Mouse (Mus musculus) layer of hippocampus, adult 9-11 months (tissue): Measurements from ENCODE around the gene Slc27a1.

Experiments used
- DNase-seq: peaks from one replicate; pipeline ENCODE4 v3.0.0; 2022

The Slc27a1 gene

GRCm38 (mm10) chr8:71558071-71558957 is 10.4 kb upstream of the Slc27a1 start, which contains the start of gene Tmem221:
TSS of gene Tmem221 (minus strand) at chr8:71558871.
- no peak for DNase-seq

- peak; percentile 79 for DNase-seq
Observed at GRCm38 (mm10) chr8:71558958-71559690, 9.6 kb upstream of the Slc27a1 start.

- no peak for DNase-seq
Observed at GRCm38 (mm10) chr8:71560071-71560470, 8.6 kb upstream of the Slc27a1 start.

GRCm38 (mm10) chr8:71560765-71561164 is 7.9 kb upstream of the Slc27a1 start:
- DNase-seq, result no peak

- no peak for DNase-seq
Observed at GRCm38 (mm10) chr8:71561401-71561800, 7.3 kb upstream of the Slc27a1 start.

- DNase-seq, result no peak
Observed at GRCm38 (mm10) chr8:71562751-71563150, 5.9 kb upstream of the Slc27a1 start.

GRCm38 (mm10) chr8:71563992-71564391 is 4.7 kb upstream of the Slc27a1 start:
- DNase-seq, result no peak

GRCm38 (mm10) chr8:71566501-71566900 is 2.2 kb upstream of the Slc27a1 start, which contains the start of gene Nxnl1:
TSS of gene Nxnl1 (minus strand) at chr8:71566601.
- no peak for DNase-seq

GRCm38 (mm10) chr8:71567587-71567986 is 1.1 kb upstream of the Slc27a1 start:
- DNase-seq, result no peak

- no peak for DNase-seq
Observed at GRCm38 (mm10) chr8:71568941-71569340, 259 bp downstream of the Slc27a1 start.

- peak; percentile 95 for DNase-seq
Observed at GRCm38 (mm10) chr8:71569366-71570290, 946 bp downstream of the Slc27a1 start.

- peak; percentile 99 for DNase-seq
Observed at GRCm38 (mm10) chr8:71570291-71570954, 1.7 kb downstream of the Slc27a1 start.

- no peak for DNase-seq
Observed at GRCm38 (mm10) chr8:71572077-71572476, 3.4 kb downstream of the Slc27a1 start.

GRCm38 (mm10) chr8:71572847-71573633 is 4.4 kb downstream of the Slc27a1 start:
- DNase-seq, result peak; percentile 93

GRCm38 (mm10) chr8:71574426-71574825 is 5.7 kb downstream of the Slc27a1 start:
- DNase-seq, result no peak

GRCm38 (mm10) chr8:71575020-71575419 is 6.3 kb downstream of the Slc27a1 start:
- no peak for DNase-seq

- peak; percentile 52 for DNase-seq
Observed at GRCm38 (mm10) chr8:71577856-71578387, 9.2 kb downstream of the Slc27a1 start.

- DNase-seq, result no peak
Observed at GRCm38 (mm10) chr8:71579009-71579408, 10.3 kb downstream of the Slc27a1 start.

GRCm38 (mm10) chr8:71579476-71579875 is 10.8 kb downstream of the Slc27a1 start:
- no peak for DNase-seq

GRCm38 (mm10) chr8:71580201-71580600 is 11.5 kb downstream of the Slc27a1 start:
- no peak for DNase-seq

GRCm38 (mm10) chr8:71586891-71587290 is 18.2 kb downstream of the Slc27a1 start:
- DNase-seq, result no peak
